ENCODE assay signal across 9 mouse cellular contexts in the genomic region with DNA sequence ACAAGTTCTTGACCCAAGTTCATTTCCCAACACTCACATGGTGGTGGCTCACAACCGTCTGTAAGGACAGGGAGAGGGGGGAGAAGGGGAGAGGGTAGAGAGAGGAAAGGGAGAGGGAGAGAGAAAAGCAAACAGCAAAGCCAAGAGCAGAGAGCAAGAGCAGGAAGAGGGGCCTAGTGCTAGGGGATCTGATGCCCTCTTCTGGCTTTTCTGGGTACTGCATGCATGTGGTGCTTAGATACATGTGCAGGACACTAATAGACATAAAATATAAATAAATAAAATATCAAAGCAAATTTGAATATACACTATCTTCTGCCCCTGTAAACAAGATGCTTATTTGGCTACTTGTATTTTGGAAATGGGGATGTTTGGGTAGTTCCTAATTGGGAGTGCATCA.
A peak's percentile ranks its signal among the peaks of the same experiment; 100 is the strongest.
DNase-seq lines count a peak whose midpoint lies in the region; ATAC-seq and TF ChIP-seq lines count a peak whose summit lies in the region.
"Had no signal": no experiment of that assay in that cellular context is flagged by ENCODE, and none has a peak within 500 bp of the region (broad histone marks: within the 10 kb centered on the region; RNA-seq: fewer than 3 reads in every experiment).

No protein-coding gene starts in this region.

- H3K4me3 ChIP-seq in intestine, postnatal 0 days (ENCODE audit: low read depth, low read length): no peak overlapping the region
- H3K4me3 ChIP-seq in intestine, embryonic 15.5 days (replicated peaks): no peak overlapping the region
- H3K4me3 ChIP-seq in MEL (ENCODE audit: control insufficient read depth in 1 of 2, insufficient read depth in 1 of 2, low read depth in 2 of 2, low read length in 2 of 2): no peak overlapping the region
- H3K4me3 ChIP-seq: lung, embryonic 15.5 days had no signal

- H3K9ac ChIP-seq in intestine, postnatal 0 days (ENCODE audit: low read depth, low read length): no peak overlapping the region
- H3K9ac ChIP-seq in intestine, embryonic 15.5 days: no peak overlapping the region
- H3K9ac ChIP-seq in MEL (ENCODE audit: control insufficient read depth, low read depth, low read length, poor library complexity, severe bottlenecking): no peak overlapping the region
- H3K9ac ChIP-seq: lung, embryonic 15.5 days had no signal

- no peak for TF ChIP-seq EP300 in MEL (IDR thresholded peaks at IDR 0.05; ENCODE audit: low read depth in 1 of 2, low read length in 2 of 2)

- WGBS in intestine, postnatal 0 days: 25% methylated on average over 1 of the region's 1 CpGs
- 50% methylated on average over 1 of the region's 1 CpGs for WGBS in intestine, embryonic 15.5 days

- H3K79me2 ChIP-seq in MEL (ENCODE audit: control insufficient read depth, insufficient read depth, low read length, poor library complexity): no peaks in the 10 kb centered on the region

- ATAC-seq in intestine, postnatal 0 days: no peak
- no peak for ATAC-seq in intestine, embryonic 15.5 days
- no peak for ATAC-seq in inflammation-experienced regulatory T-cells, adult 6 months

- no peaks in the 10 kb centered on the region for H3K36me3 ChIP-seq in intestine, postnatal 0 days (ENCODE audit: control insufficient read depth, insufficient read depth)
- H3K36me3 ChIP-seq in intestine, embryonic 15.5 days: no peaks in the 10 kb centered on the region
- no peaks in the 10 kb centered on the region for H3K36me3 ChIP-seq in MEL (ENCODE audit: control insufficient read depth in 1 of 2, insufficient read depth in 2 of 2, low read length in 2 of 2)
- H3K36me3 ChIP-seq: lung, embryonic 15.5 days had no signal

- intact Hi-C loops in left cerebral cortex, postnatal 25 days (cut with DNase I): no loop called here

- DNase-seq in MEL (ENCODE audit: low read depth, low spot score): peak; percentile 71
- peak; percentile 48 for DNase-seq in brain, adult 2 months (ENCODE audit: low read depth, low spot score)
- DNase-seq in gastrocnemius, adult 8-10 months (ENCODE audit: low spot score in 2 of 2): peak; percentile 2 to 5
- peak; percentile 6 to 33 for DNase-seq in left cerebral cortex, postnatal 25 days (ENCODE audit: low spot score in 2 of 2)
- DNase-seq in right cerebral cortex, adult 2 months (ENCODE audit: low spot score in 2 of 2): peak; percentile 9 to 25

- TF ChIP-seq RAD21 in MEL (IDR thresholded peaks at IDR 0.05; ENCODE audit: low read depth, low read length): peak; percentile 64

- peak; percentile 69 for TF ChIP-seq CTCF in intestine, postnatal 0 days (IDR thresholded peaks at IDR 0.05; ENCODE audit: low read depth)
- TF ChIP-seq CTCF in MEL (IDR thresholded peaks at IDR 0.05 in 2 of 3, conservative IDR thresholded peaks at IDR 0.05 in 1 of 3; ENCODE audit: control insufficient read depth in 1 of 3, insufficient read depth in 1 of 3, low read depth in 2 of 3, low read length in 3 of 3, poor library complexity in 1 of 3, severe bottlenecking in 1 of 3): peak; percentile 70 to 78 (median 76)

- H3K27ac ChIP-seq in intestine, postnatal 0 days (ENCODE audit: low read depth, low read length): no peak overlapping the region
- H3K27ac ChIP-seq in intestine, embryonic 15.5 days: no peak overlapping the region
- H3K27ac ChIP-seq in MEL (ENCODE audit: control insufficient read depth, low read depth, low read length): no peak overlapping the region
- H3K27ac ChIP-seq: lung, embryonic 15.5 days had no signal

- H3K4me1 ChIP-seq in intestine, postnatal 0 days (replicated peaks; ENCODE audit: control insufficient read depth, insufficient read depth, low read length): no peaks in the 10 kb centered on the region
- no peaks in the 10 kb centered on the region for H3K4me1 ChIP-seq in intestine, embryonic 15.5 days (replicated peaks)
- no peaks in the 10 kb centered on the region for H3K4me1 ChIP-seq in MEL (ENCODE audit: control insufficient read depth in 1 of 2, insufficient read depth in 2 of 2, low read length in 2 of 2)
- H3K4me1 ChIP-seq: lung, embryonic 15.5 days had no signal

- no peak for TF ChIP-seq POLR2A in MEL (IDR thresholded peaks at IDR 0.05; ENCODE audit: control insufficient read depth in 1 of 2, insufficient read depth in 1 of 2, low read depth in 1 of 2, low read length in 2 of 2, poor library complexity in 1 of 2)

- no peaks in the 10 kb centered on the region for H3K27me3 ChIP-seq in intestine, postnatal 0 days (replicated peaks; ENCODE audit: control insufficient read depth, insufficient read depth, low read length)
- no peaks in the 10 kb centered on the region for H3K27me3 ChIP-seq in intestine, embryonic 15.5 days (replicated peaks)
- peaks cover 0 to 2% of the 10 kb centered on the region in 2 experiments; a peak in 2 of 4 replicates for H3K27me3 ChIP-seq in MEL (ENCODE audit: control insufficient read depth in 1 of 2, insufficient read depth in 2 of 2, low read length in 2 of 2)
- H3K27me3 ChIP-seq: lung, embryonic 15.5 days had no signal

- H3K9me3 ChIP-seq in intestine, postnatal 0 days (ENCODE audit: control insufficient read depth): no peaks in the 10 kb centered on the region
- H3K9me3 ChIP-seq in intestine, embryonic 15.5 days: no peaks in the 10 kb centered on the region
- no peaks in the 10 kb centered on the region for H3K9me3 ChIP-seq in MEL (replicated peaks; ENCODE audit: insufficient read depth, low read length)
- H3K9me3 ChIP-seq: lung, embryonic 15.5 days had no signal

- no peak overlapping the region for H3K4me2 ChIP-seq in intestine, postnatal 0 days (replicated peaks; ENCODE audit: low read depth)
- H3K4me2 ChIP-seq in intestine, embryonic 15.5 days (replicated peaks): no peak overlapping the region
- H3K4me2 ChIP-seq: lung, embryonic 15.5 days had no signal

TF ChIP-seq in MEL, 35 proteins besides CTCF, POLR2A, EP300 and RAD21:
- no peak for TF ChIP-seq MYB (IDR thresholded peaks at IDR 0.05; ENCODE audit: low read depth, low read length)
- TF ChIP-seq ELF1 (IDR thresholded peaks at IDR 0.05; ENCODE audit: low read depth, low read length): no peak
- TF ChIP-seq ZC3H11A (IDR thresholded peaks at IDR 0.05; ENCODE audit: low read depth, low read length): peak; percentile 67
- TF ChIP-seq ZMIZ1 (IDR thresholded peaks at IDR 0.05; ENCODE audit: low read depth, low read length): no peak
- TF ChIP-seq SMC3 (IDR thresholded peaks at IDR 0.05; ENCODE audit: low read depth, low read length): peak; percentile 81
- TF ChIP-seq MXI1 (IDR thresholded peaks at IDR 0.05; ENCODE audit: low read depth, low read length): no peak
- no peak for TF ChIP-seq POLR2AphosphoS2 (IDR thresholded peaks at IDR 0.05; ENCODE audit: low read length)
- TF ChIP-seq E2F4 (IDR thresholded peaks at IDR 0.05; ENCODE audit: borderline replicate concordance, low read depth, low read length): no peak
- no peak for TF ChIP-seq ZKSCAN1 (IDR thresholded peaks at IDR 0.05; ENCODE audit: low read depth, low read length)
- no peak for TF ChIP-seq RCOR1 (IDR thresholded peaks at IDR 0.05; ENCODE audit: low read depth, low read length)
- TF ChIP-seq BHLHE40 (IDR thresholded peaks at IDR 0.05; ENCODE audit: borderline replicate concordance, low read depth, low read length): no peak
- no peak for TF ChIP-seq JUND (IDR thresholded peaks at IDR 0.05; ENCODE audit: low read depth, low read length)
- TF ChIP-seq CHD2 (IDR thresholded peaks at IDR 0.05; ENCODE audit: low read length): no peak
- peak; percentile 65 for TF ChIP-seq MYC (IDR thresholded peaks at IDR 0.05; ENCODE audit: low read depth, low read length)
- no peak for TF ChIP-seq KAT2A (conservative IDR thresholded peaks at IDR 0.05; ENCODE audit: low read depth, low read length)

Comparison
In these comparisons a context has a peak if more than half of its experiments do, and no peak if none do; other contexts are left out.
1. DNase-seq: peak in every context shown above with its lines; median percentile 71 in MEL; 48 in brain, adult 2 months; 20 in left cerebral cortex, postnatal 25 days; 17 in right cerebral cortex, adult 2 months; 4 in gastrocnemius, adult 8-10 months.